Mouse (Mus musculus) splenic B cell, adult 2 months (primary cell): ENCODE data around the gene Trpv2.
A peak's percentile ranks its signal among the peaks of the same experiment; 100 is the strongest.

Source experiments
- DNase-seq: peaks from one replicate; pipeline ENCODE4 v3.0.0-alpha.2; 2011; ENCODE audit warnings: low read depth, low spot score
- H3K27me3 ChIP-seq: 2 replicates; pipeline ENCODE4 v1.6.1; 2012; ENCODE audit warnings: mild to moderate bottlenecking, low read length, moderate library complexity, mixed read lengths; ENCODE audit not compliant: control insufficient read depth, poor library complexity, insufficient read depth, severe bottlenecking
- H3K36me3 ChIP-seq: 2 replicates; pipeline ENCODE4 v1.6.1; 2012; ENCODE audit warnings: mild to moderate bottlenecking, low read length, moderate library complexity, mixed read lengths; ENCODE audit not compliant: control insufficient read depth, poor library complexity, insufficient read depth, severe bottlenecking

Gene Trpv2

DNA sequence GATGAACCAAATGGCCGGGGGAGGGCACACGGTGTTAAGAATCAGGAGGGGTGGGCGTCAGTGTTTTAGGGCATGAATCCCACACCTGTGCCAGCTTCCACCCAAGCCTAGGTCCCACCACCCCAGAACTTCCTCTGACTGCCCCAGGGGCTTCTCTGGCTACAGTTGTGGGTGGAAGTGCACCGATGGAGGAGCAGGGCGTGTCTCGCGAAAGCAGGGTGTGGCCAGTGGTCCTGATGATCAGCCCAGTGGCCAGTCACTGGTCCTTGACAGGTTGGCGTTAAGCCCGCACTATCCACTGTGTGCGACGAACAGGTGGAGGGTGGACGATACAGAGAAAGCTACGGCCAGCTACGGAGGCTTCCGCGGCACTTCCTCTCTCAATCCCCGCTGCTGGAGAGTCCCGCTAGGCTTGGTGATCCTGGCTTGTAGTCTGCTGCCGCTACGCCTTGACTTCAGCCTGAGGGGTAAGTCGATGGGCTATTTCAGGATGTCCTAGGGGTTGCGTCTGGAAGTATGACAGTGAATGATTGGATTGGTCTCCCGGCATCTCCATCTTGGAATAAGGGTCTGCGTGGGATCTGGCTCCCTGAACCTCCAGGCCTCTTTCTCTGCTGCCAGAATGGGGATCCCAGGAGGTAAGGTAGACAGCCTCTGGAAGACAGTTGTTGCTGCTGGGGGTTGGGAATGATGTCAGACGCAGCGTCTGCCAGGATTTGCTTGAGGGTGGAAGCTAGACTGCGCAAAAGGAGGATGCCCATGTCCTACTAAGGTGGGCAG is 1.6 kb downstream of the Trpv2 start:
- peak; percentile 63 for DNase-seq
- H3K27me3 ChIP-seq = no peaks in the 10 kb centered on the region

DNA sequence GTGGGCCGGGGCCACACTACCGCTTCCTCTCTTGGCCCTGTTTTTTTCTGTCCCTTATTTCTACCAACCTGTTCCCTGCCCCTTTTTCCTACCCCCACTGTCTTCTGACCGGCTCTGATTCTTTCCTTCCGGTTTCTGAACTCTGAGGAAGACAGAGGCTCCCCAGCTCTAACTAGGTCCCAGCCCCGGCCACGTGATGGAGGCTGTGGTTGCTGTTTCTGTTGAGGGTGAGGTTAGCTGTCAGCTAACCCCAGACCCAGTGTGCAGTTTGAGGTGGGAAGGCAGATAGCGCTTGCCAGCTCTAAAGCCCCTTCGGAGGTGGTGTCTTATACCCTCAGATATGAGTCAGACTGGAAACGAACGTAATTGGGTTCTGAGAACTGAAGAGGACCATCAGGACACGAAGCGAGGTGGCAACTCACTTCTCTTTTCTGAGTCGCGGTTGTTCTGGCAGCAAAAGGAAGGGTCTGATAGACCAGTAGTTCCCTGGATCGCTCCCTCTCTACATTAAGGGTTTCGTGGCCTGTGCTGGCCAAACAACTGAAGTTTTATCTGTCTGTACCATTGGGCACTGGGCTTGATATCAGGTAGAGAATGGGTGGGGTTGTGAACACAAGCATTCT is 2.4 kb downstream of the Trpv2 start:
- Histone ChIP-seq H3K36me3 (peaks cover 10% of the 10 kb centered on the region), H3K27me3 (no peaks in the 10 kb centered on the region)
- peak; percentile 75 for DNase-seq

More for the DNA sequence above, 1.6 kb downstream of the Trpv2 start:
- peaks cover 5% of the 10 kb centered on the region for H3K36me3 ChIP-seq

DNA sequence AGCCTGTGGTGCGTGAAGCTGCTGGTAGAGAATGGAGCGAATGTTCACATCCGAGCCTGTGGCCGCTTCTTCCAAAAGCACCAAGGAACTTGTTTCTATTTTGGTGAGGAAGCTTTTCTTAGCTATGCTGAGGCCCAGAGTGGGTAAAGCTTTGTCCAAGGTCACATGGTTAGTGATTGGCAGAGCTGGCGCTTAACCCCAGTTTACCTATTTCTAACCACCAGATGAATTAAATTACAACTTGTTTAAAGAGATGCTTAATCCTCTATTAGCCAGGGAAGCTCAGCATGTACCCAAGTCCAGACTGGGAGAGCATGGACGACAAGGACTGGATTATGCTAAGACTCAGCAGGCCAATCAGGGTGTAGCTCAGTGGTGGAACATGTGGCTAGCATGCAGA is 8.7 kb downstream of the Trpv2 start:
- Histone ChIP-seq H3K36me3 (peaks cover 28% of the 10 kb centered on the region), H3K27me3 (no peaks in the 10 kb centered on the region)
- DNase-seq = no peak

DNA sequence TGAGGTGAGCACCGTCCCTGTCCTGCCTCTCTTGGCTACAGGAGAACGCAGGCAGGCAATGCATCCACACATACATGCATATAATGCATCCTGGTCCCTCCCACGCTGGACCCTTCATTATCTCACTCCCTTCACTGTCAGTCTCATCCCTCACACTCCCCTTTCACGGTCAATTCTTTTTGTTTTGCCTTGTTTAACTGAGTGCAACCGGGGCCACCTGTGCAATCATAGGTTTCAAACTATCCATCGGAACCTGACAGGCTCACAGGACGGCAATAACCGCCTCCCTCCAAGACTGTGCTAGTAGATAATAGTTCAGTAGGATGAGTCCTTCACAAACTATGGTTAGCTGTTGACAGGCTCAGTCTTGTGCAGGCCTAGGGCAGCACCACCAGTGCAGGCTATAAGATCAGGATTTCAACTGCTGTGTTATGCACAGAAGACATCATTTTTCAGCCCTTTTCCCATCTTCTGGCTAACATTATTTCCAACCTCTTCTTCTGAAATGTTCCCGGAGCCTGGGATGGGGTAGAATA is 10.5 kb downstream of the Trpv2 start:
- Histone ChIP-seq H3K36me3 (peaks cover 24% of the 10 kb centered on the region), H3K27me3 (no peaks in the 10 kb centered on the region)
- DNase-seq = no peak

DNA sequence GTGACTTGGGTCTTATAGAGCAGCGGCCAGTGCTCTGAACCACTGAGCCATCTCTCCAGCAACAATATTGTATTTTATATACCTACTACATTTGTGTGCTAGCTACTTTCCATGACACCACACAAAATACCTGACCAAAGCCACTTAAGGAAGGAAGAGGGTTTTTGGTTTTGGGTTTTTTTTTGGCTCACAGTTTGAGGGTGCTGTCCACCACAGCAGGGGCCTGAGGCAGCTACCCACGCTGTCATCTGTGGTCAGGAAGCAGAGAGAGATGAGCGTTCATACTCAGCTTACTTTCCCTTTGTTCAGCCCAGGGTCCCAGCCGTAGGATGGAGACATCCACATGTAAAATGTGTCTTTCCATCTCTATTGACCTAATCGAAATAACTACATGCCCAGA is 12.7 kb downstream of the Trpv2 start:
- H3K27me3 ChIP-seq = no peaks in the 10 kb centered on the region
- DNase-seq = no peak
- H3K36me3 ChIP-seq = peaks cover 25% of the 10 kb centered on the region

DNA sequence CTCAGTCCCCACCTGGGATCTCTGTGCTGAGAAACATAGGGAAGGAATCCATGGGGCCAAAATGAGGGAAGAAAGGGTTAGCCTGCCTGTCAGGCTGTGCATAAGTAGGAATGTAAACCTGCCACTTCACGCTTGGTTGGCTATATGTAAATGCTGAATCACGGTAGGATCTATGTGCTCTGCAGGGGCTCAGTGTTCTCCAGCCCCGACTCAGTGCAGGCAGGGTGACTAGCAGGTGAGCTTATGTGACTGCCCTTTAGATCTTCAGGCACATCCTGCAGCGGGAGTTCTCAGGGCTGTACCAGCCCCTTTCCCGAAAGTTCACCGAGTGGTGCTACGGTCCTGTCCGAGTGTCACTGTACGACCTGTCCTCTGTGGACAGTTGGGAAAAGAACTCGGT is 15.1 kb downstream of the Trpv2 start:
- peaks cover 16% of the 10 kb centered on the region for H3K36me3 ChIP-seq
- H3K27me3 ChIP-seq = no peaks in the 10 kb centered on the region
- no peak for DNase-seq

DNA sequence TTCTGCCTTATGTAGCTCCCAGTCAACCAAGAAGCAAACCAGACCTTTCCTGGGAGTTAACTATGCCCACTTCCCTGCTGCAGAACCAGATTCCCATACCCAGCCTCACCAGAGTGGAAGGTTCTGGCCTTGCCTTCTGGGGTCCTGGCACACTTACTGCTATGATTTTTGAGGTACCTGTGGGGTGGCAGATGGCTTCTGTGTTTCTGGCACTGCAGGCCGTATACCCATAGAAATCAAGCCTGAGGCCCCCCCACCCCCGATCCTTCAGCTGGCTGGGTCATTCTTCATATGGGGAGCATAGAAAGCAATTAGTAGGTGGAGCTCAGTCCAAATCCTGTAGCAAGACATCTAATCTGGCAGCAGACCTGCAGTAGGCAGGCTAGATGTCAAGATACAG is 16.7 kb downstream of the Trpv2 start:
- no peak for DNase-seq
- peaks cover 9% of the 10 kb centered on the region for H3K36me3 ChIP-seq
- no peaks in the 10 kb centered on the region for H3K27me3 ChIP-seq

DNA sequence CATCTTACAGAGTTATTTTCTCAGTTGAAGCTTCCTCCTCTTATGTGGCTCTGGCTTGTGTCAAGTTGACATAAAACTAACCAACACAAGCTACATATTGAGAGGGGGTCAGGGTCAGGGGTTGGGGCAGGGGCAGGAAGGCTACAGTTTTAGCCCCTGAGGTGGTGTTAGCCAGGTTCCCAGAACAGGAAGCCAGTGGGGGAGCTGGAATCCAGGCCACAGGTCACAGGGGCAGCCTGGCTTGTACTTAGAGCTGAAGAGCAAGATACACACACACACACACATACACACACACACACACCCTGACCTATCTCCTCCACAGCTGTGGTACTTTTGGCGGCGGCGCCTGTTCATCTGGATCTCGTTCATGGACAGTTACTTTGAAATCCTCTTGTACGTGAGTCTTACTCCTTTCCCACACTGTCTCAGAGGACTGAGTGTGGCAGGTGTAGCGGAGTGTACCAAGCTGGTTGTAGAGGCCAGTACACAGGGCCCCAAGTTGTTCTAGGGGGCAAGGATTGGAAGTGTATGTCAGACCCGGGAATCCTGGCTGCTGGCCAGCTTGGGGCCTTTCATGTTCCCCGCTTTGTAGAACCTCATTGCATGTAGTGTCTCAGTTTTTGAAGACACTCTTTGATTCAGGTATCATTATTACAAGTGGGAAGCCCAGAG is 17.8 kb downstream of the Trpv2 start:
- Histone ChIP-seq H3K27me3 (no peaks in the 10 kb centered on the region), H3K36me3 (peaks cover 7% of the 10 kb centered on the region)
- DNase-seq = no peak

DNA sequence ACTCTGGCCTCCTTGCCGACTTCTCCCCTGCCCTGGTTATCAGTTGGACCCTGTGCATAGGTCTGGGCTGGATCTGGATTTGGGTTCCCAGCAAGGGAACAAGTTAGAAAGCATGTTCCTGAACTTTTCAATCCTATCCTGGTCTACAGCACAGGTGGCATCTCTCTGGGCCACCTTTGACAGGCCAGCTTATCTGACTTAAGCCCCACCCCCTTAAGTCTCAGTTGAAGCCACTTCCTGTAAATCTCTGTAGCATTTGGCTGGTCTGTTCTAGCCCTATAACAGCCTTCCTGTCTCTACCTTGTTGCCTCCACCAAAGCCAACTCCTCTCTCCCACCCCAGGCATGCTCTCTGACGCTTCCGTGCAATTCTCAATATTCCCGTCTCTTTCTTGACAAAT is 24.3 kb downstream of the Trpv2 start:
- Histone ChIP-seq H3K27me3 (no peaks in the 10 kb centered on the region), H3K36me3 (peaks cover 6% of the 10 kb centered on the region)
- no peak for DNase-seq

DNA sequence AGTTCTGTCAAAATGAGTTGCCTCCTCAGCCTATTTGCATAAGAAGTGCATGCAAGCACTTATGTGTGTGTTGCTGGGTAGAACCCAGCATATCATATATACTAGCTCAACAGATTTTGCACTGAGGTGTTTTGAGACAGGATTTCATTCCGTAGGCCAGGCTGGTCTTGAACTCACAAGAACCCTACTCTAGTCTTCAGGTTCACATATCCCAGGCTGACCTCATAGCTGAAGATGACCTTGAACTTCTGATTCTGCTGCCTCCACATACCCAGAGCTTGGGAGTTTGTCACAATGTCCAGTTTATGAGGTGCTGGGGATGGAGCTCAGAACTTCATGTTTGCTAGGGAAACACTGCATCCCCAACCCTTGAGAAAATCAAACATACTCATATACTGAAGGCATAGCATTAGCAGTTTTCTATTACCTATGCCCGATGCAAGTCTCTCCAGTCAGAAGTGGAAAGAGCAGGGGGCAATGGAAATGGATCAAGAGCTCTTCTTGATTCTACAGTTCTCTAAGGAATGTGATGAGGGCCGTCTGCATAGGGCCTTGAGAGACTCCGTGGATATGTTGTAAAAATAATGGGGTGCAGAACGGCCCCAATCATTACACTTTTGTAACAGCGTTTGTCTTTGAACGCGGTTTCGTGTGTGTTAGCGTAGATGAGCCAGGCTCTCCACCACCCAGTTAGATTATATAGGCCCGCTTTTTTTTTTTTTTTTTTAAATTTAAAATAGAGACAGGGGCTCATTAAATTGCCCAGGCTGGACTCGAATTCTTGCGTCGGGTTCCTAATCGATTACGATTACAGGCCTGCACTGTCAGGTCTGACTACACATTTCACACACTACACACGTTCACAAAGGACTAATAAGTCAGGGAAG is 27.7 kb downstream of the Trpv2 start:
- no peaks in the 10 kb centered on the region for H3K27me3 ChIP-seq
- peaks cover 29% of the 10 kb centered on the region for H3K36me3 ChIP-seq
- no peak for DNase-seq

DNA sequence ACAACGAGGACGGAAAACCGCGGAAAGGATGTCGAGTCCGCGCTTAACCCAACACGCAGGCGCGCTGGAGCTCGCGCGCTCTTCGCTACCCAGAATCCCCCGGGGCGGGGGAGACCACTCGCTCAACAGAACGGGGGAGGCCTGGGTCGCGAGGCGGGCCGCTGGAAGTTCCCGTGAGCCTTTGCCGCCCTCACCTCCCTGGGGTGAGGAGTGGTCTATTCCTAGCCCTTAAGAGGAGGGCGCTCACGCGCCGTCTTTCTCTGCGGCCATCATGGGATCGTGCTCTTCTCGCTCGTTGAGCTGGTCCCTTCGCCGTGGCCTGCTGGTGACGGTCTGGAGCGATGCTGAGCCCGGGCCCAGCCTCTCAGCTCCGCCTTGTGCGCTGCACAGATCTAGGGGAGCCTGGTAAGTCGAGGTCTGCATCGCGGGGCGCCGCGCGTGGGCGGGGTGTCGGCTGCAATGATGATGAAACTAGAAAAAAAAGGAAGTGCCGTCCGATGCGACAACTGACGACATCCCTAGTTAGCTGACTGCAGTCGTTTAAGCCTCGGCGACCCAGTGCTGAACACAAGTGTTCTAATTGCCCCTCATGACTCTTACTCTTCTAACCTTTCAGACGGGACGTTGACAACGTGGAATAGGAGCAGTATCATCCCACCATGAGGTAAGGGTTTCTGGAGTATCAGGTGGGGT is 28.5 kb downstream of the Trpv2 start:
- Histone ChIP-seq H3K27me3 (no peaks in the 10 kb centered on the region), H3K36me3 (peaks cover 26% of the 10 kb centered on the region)
- peak; percentile 98 for DNase-seq

DNA sequence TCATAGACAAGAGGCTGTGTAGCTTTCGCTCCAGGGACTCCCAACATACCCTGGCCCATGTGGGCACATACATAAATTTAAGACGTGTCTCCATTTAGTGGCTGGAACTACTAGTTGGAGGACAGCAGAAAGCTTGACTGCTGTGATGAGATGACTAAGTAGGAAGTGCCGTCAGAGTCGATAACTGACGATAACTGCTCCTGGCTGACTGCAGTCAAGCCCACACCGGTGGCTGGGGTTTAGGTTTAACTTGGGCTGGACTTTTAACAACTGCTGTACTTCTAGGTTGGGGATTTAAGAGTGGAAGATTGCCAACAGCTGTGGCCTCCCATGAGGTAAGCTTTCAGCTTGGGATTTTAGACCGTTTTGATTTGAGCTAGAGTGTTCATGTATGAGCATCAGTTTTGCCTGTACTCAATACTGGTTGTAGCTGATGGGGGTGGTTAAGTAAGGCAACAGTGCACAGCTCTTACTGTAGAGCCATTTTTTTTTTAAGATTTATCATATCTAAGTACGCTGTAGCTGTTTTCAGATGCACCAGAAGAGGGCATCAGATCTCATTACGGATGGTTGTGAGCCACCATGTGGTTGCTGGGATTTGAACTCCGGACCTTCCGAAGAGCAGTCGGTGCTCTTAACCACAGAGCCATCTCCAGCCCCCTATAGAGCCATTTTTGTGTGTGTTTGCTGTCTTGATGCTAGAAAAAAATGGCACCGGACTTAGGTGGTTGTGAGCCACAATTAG is 29.2 kb downstream of the Trpv2 start:
- Histone ChIP-seq H3K36me3 (peaks cover 26% of the 10 kb centered on the region), H3K27me3 (no peaks in the 10 kb centered on the region)
- peak; percentile 45 for DNase-seq

DNA sequence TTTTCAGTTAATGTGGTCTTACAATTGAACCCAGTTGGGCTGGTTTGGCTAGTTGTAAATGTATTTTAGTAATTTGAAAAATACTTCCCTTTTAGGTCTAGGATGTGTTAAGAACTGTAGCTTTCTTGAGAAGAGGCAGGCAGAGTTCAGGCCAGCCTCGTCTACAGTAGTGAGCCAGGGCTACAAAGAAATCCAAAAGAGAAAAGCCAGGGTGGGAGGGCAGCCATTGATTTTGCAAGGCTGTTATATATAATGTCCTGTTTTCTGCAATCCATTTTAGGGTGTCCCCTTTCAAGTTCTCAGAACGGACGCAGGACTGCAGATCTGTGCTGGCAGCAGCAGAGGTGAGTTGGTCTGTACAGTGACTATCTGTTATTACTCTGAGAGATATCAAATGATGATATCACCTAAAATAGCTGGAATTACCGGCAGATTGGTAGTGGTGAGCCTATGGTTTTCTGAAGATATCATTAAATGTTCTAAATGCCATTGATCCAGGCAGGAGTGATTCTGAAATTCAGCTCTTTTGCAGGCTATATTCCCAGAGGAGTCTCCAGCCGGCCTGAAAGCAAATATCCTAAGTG is 29.9 kb downstream of the Trpv2 start:
- H3K36me3 ChIP-seq = peaks cover 26% of the 10 kb centered on the region
- no peaks in the 10 kb centered on the region for H3K27me3 ChIP-seq
- no peak for DNase-seq
